Mouse (Mus musculus) v-Abl transformed pro-B cells (cell line): Measurements from ENCODE around the gene Tgds.
"Not testable (repeated sequence)": the region's sequence is repeated elsewhere in the genome, so short reads cannot be mapped to it uniquely, and the experiment has no call there.

Source experiments
- in situ Hi-C, 2 experiments: fragments of 400-800 bp; cut with MboI; formaldehyde crosslinking; loops; one replicate each; pipeline ENCODE4 v1.15.1; 2025; ENCODE audit not compliant: unreplicated experiment in 2 of 2

Tgds gene

GRCm38 (mm10) chr14:118132642-118132977, at the start of gene Tgds:
Gene Tgds, minus strand, starts transcription at chr14:118132755.
- in situ Hi-C loops: loop anchor here (10.0 to 25.0 kb wide), 5 partner anchors 495 to 880 kb away; partner anchors contain the start of genes Dnajc3 (in 2 of the 2) and Dzip1 (in 2 of the 2)

GRCm38 (mm10) chr14:118180711-118181177, 48.2 kb upstream of the Tgds start:
- in situ Hi-C loops: no loop called here

- in situ Hi-C loops: no loop called here
These were observed 47.6 kb upstream of the Tgds start for GRCm38 (mm10) chr14:118180117-118180557.

- in situ Hi-C loops: no loop called here
These were observed 47.1 kb upstream of the Tgds start for GRCm38 (mm10) chr14:118179701-118180100.

GRCm38 (mm10) chr14:118179251-118179650, 46.7 kb upstream of the Tgds start:
- in situ Hi-C loops: no loop called here

GRCm38 (mm10) chr14:118175694-118176085, 43.1 kb upstream of the Tgds start:
- in situ Hi-C loops: no loop called here

GRCm38 (mm10) chr14:118175071-118175693, 42.6 kb upstream of the Tgds start:
- in situ Hi-C loops: no loop called here

- in situ Hi-C loops: no loop called here
These were observed 41.1 kb upstream of the Tgds start for GRCm38 (mm10) chr14:118173590-118174203.

GRCm38 (mm10) chr14:118168776-118169175, 36.2 kb upstream of the Tgds start:
- in situ Hi-C loops: loop anchor here in 1 of 2 experiments (10.0 kb wide), 1 partner anchor 606 kb away; no protein-coding TSS in a partner anchor

GRCm38 (mm10) chr14:118162640-118163039, 30.1 kb upstream of the Tgds start:
- in situ Hi-C loops: loop anchor here in 1 of 2 experiments (5.0 to 10.0 kb wide), 2 partner anchors 430 to 612 kb away; no protein-coding TSS in a partner anchor

GRCm38 (mm10) chr14:118161751-118162150, 29.2 kb upstream of the Tgds start:
- in situ Hi-C loops: loop anchor here in 1 of 2 experiments (5.0 to 10.0 kb wide), 2 partner anchors 431 to 613 kb away; no protein-coding TSS in a partner anchor

GRCm38 (mm10) chr14:118157146-118157545, 24.6 kb upstream of the Tgds start:
- in situ Hi-C loops: no loop called here

GRCm38 (mm10) chr14:118156740-118157139, 24.2 kb upstream of the Tgds start:
- in situ Hi-C loops: no loop called here

GRCm38 (mm10) chr14:118156056-118156455, 23.5 kb upstream of the Tgds start:
- in situ Hi-C loops: not testable (repeated sequence)

- in situ Hi-C loops: loop anchor here in 1 of 2 experiments (5.0 kb wide), 1 partner anchor 440 kb away; no protein-coding TSS in a partner anchor
These were observed 19.7 kb upstream of the Tgds start for GRCm38 (mm10) chr14:118152294-118152651.

GRCm38 (mm10) chr14:118151651-118152293, 19.2 kb upstream of the Tgds start:
- in situ Hi-C loops: loop anchor here in 1 of 2 experiments (5.0 kb wide), 1 partner anchor 441 kb away; no protein-coding TSS in a partner anchor

GRCm38 (mm10) chr14:118150656-118151551, 18.3 kb upstream of the Tgds start:
- in situ Hi-C loops: loop anchor here in 1 of 2 experiments (5.0 kb wide), 1 partner anchor 441 kb away; no protein-coding TSS in a partner anchor

GRCm38 (mm10) chr14:118148554-118148953, 16.0 kb upstream of the Tgds start:
- in situ Hi-C loops: loop anchor here (10.0 to 25.0 kb wide), 4 partner anchors 286 to 864 kb away; partner anchors contain the start of genes Dnajc3 (in 2 of the 2) and Dzip1 (in 2 of the 2)

GRCm38 (mm10) chr14:118148046-118148445, 15.5 kb upstream of the Tgds start:
- in situ Hi-C loops: loop anchor here (10.0 to 25.0 kb wide), 4 partner anchors 287 to 864 kb away; partner anchors contain the start of genes Dnajc3 (in 2 of the 2) and Dzip1 (in 2 of the 2)

- in situ Hi-C loops: loop anchor here (10.0 to 25.0 kb wide), 4 partner anchors 293 to 870 kb away; partner anchors contain the start of genes Dnajc3 (in 2 of the 2) and Dzip1 (in 2 of the 2)
These were observed 9.7 kb upstream of the Tgds start for GRCm38 (mm10) chr14:118142283-118142682.
